Mouse (Mus musculus) cerebellum, adult 2 months (tissue): ENCODE results near the gene Carmil2. TPM values are rescaled to one million over a fixed set of nuclear protein-coding genes. Genes with fewer than 3 reads are reported as not detected.
A peak's percentile ranks its signal among the peaks of the same experiment; 100 is the strongest.

Experiments used
- DNase-seq, 2 experiments: peaks; one replicate each; pipeline ENCODE4 v3.0.0; 2021
- H3K27ac ChIP-seq: fragments of 200-500 bp; 2 replicates; pipeline ENCODE4 v1.5.1; 2012; ENCODE audit warnings: low read length, control low read depth, inconsistent platforms; ENCODE audit not compliant: insufficient read depth
- H3K27me3 ChIP-seq: fragments of 200-500 bp; 2 replicates; pipeline ENCODE4 v1.6.1; 2012; ENCODE audit warnings: inconsistent platforms, mild to moderate bottlenecking, low read length, moderate library complexity; ENCODE audit not compliant: control insufficient read depth, insufficient read depth
- H3K4me1 ChIP-seq: fragments of 200-500 bp; 2 replicates; pipeline ENCODE4 v1.6.1; 2011; ENCODE audit warnings: low read length; ENCODE audit not compliant: control insufficient read depth, insufficient read depth
- H3K4me3 ChIP-seq: fragments of 200-500 bp; replicated peaks from 2 replicates; pipeline ENCODE3; 2011; ENCODE audit warnings: mild to moderate bottlenecking, low read depth, low read length, control low read depth; ENCODE audit not compliant: insufficient read depth
- CTCF ChIP-seq: fragments of 200-500 bp; IDR thresholded peaks from 2 replicates; pipeline ENCODE4 v1.5.1; 2011; ENCODE audit warnings: low read depth, mild to moderate bottlenecking, control low read depth, low read length, moderate library complexity, borderline replicate concordance; ENCODE audit not compliant: insufficient read depth
- POLR2A ChIP-seq: fragments of 200-500 bp; IDR thresholded peaks from 2 replicates; pipeline ENCODE4 v1.6.1; 2011; ENCODE audit warnings: low read length, control low read depth, borderline replicate concordance; ENCODE audit not compliant: insufficient read depth
- WGBS: fragments of 180-500 bp; shearing (Covaris S2); methylation state at CpG from one replicate; pipeline ENCODE4 v1.1.7; 2018; 5-methylcytosine and 5-hydroxymethylcytosine counted together
- polyA plus RNA-seq: library from polyadenylated mRNA; depleted of rRNA; stranded (reverse); fragments of >200 nt; gene quantifications from 2 replicates; pipeline ENCODE4 v1.2.3, GENCODE M21; 2012

Carmil2 gene
- polyA plus RNA-seq, 1 experiment = 72.1 TPM

- TF ChIP-seq POLR2A (no peak), CTCF (no peak)
- Histone ChIP-seq H3K27me3 (no peaks in the 10 kb centered on the region), H3K4me3 (no peak overlapping the region), H3K27ac (no peak overlapping the region), H3K4me1 (no peaks in the 10 kb centered on the region)
- DNase-seq = no peak
These were observed 28.4 kb upstream of the Carmil2 start for GRCm38 (mm10) chr8:105657641-105658040.

- 49% methylated on average over 3 of the region's 3 CpGs for WGBS
- TF ChIP-seq CTCF (peak; percentile 42; the same call in 1 of the 2 replicates), POLR2A (no peak)
- no peak overlapping the region for H3K27ac ChIP-seq
- H3K4me1 ChIP-seq = no peaks in the 10 kb centered on the region
- H3K27me3 ChIP-seq = no peaks in the 10 kb centered on the region
- DNase-seq = peak in 1 of 2 experiments; percentile 40
- H3K4me3 ChIP-seq = no peak overlapping the region
These were observed 24.9 kb upstream of the Carmil2 start for GRCm38 (mm10) chr8:105661167-105661566.

GRCm38 (mm10) chr8:105677891-105678290 is 8.2 kb upstream of the Carmil2 start:
- WGBS = 80% methylated on average over 1 of the region's 1 CpGs
- Histone ChIP-seq H3K4me1 (no peaks in the 10 kb centered on the region), H3K27ac (no peak overlapping the region), H3K4me3 (no peak overlapping the region), H3K27me3 (no peaks in the 10 kb centered on the region; the same call in 1 of the 2 replicates)
- TF ChIP-seq CTCF = peak; percentile 5; the same call in 1 of the 2 replicates
- TF ChIP-seq POLR2A = no peak
- DNase-seq = no peak

GRCm38 (mm10) chr8:105685325-105685724 is 749 bp upstream of the Carmil2 start:
- 81% methylated on average over 7 of the region's 7 CpGs for WGBS
- no peak for DNase-seq
- TF ChIP-seq CTCF = no peak
- TF ChIP-seq POLR2A = no peak
- no peak overlapping the region for H3K27ac ChIP-seq
- H3K27me3 ChIP-seq = no peaks in the 10 kb centered on the region
- peaks cover 7% of the 10 kb centered on the region; the same call in 1 of the 2 replicates for H3K4me1 ChIP-seq
- H3K4me3 ChIP-seq = no peak overlapping the region

GRCm38 (mm10) chr8:105686551-105686950 is 477 bp downstream of the Carmil2 start:
- TF ChIP-seq CTCF (no peak), POLR2A (no peak)
- Histone ChIP-seq H3K4me3 (no peak overlapping the region), H3K4me1 (peaks cover 7% of the 10 kb centered on the region; the same call in 1 of the 2 replicates), H3K27me3 (no peaks in the 10 kb centered on the region), H3K27ac (no peak overlapping the region)
- DNase-seq = no peak
- WGBS = 45% methylated on average over 6 of the region's 6 CpGs

- no peak overlapping the region for H3K4me3 ChIP-seq
- H3K27me3 ChIP-seq = no peaks in the 10 kb centered on the region
- TF ChIP-seq CTCF (no peak), POLR2A (no peak)
- DNase-seq = no peak
- H3K4me1 ChIP-seq = peaks cover 7% of the 10 kb centered on the region; the same call in 1 of the 2 replicates
- 57% methylated on average over 8 of the region's 8 CpGs for WGBS
- no peak overlapping the region for H3K27ac ChIP-seq
These were observed 1.4 kb downstream of the Carmil2 start for GRCm38 (mm10) chr8:105687512-105687911.

- no peaks in the 10 kb centered on the region for H3K27me3 ChIP-seq
- no peak for DNase-seq
- H3K4me3 ChIP-seq = no peak overlapping the region
- WGBS = 72% methylated on average over 14 of the region's 14 CpGs
- TF ChIP-seq CTCF = no peak
- no peak for TF ChIP-seq POLR2A
- H3K4me1 ChIP-seq = peaks cover 7% of the 10 kb centered on the region; the same call in 1 of the 2 replicates
- H3K27ac ChIP-seq = no peak overlapping the region
These were observed 2.2 kb downstream of the Carmil2 start for GRCm38 (mm10) chr8:105688242-105688752.

- TF ChIP-seq CTCF (no peak), POLR2A (no peak)
- H3K4me1 ChIP-seq = peaks cover 7% of the 10 kb centered on the region; the same call in 1 of the 2 replicates
- 72% methylated on average over 35 of the region's 35 CpGs for WGBS
- no peak overlapping the region for H3K4me3 ChIP-seq
- no peak overlapping the region for H3K27ac ChIP-seq
- DNase-seq = no peak
- H3K27me3 ChIP-seq = no peaks in the 10 kb centered on the region
These were observed 3.3 kb downstream of the Carmil2 start for GRCm38 (mm10) chr8:105689256-105689982.
